Mouse (Mus musculus) NIH3T3 (cell line): ENCODE results near the gene Chst1.

Source experiments
- DNase-seq: peaks from one replicate; pipeline ENCODE4 v3.0.0-alpha.2; 2012; ENCODE audit warnings: low read depth

Gene Chst1

DNA sequence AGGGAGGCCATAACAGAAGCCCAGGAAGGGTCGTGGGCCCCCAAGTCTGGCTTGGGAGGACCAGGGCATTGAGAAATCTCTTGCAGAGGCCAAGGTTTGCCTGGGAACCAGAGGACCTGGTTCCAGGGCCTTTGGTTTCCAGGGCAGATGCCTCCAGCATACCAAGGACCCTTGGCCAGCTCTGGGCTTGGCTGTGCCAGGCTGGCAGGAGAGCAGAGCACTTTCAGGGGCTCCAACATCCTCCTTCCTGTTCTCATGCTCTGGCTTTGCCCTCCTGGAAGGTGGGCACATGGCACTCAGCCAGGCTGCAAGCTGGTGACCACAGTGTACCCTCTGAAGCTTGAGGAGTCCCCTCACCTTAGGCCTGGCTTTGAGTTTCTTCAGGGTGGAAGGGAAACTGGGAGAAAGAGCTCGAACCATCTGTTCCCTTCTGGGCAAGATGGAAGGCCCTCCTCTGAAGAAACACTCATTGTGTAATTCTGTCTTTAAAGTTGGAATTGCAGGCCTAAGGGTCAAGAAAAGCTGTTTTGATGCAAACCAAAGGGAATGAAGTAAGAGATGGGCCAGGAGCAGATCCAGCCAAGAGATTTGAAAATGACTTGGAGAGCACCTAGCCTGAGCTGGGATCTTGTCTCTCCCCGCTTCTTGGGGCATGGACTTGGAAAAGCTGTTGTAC is 10.3 kb downstream of the Chst1 start:
- DNase-seq, result no peak

DNA sequence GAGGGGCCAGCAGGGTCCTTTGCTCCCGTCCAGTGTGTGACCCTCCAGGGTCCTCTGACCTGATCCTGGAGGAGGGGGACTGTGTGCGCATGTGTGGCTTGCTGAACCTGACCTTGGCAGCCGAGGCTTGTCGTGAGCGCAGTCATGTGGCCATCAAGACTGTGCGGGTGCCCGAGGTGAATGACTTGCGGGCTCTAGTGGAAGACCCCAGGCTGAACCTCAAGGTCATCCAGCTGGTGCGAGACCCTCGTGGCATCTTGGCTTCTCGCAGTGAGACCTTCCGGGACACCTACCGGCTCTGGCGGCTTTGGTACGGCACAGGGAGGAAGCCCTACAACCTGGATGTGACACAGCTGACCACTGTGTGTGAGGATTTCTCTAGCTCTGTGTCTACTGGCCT is 14.1 kb downstream of the Chst1 start:
- DNase-seq, result no peak

DNA sequence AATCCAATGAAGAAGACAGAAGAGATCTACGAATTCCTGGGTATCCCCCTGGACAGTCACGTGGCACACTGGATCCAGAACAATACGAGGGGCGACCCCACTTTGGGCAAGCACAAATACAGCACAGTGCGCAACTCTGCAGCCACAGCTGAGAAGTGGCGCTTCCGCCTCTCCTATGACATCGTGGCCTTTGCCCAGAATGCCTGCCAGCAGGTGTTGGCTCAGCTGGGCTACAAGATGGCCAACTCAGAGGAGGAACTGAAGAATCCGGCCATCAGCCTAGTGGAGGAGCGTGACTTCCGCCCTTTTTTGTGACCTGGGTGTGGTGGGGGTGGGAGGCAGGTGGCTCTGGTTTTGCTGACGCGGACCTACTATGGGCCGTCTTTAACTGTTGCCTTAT is 14.6 kb downstream of the Chst1 start:
- no peak for DNase-seq

DNA sequence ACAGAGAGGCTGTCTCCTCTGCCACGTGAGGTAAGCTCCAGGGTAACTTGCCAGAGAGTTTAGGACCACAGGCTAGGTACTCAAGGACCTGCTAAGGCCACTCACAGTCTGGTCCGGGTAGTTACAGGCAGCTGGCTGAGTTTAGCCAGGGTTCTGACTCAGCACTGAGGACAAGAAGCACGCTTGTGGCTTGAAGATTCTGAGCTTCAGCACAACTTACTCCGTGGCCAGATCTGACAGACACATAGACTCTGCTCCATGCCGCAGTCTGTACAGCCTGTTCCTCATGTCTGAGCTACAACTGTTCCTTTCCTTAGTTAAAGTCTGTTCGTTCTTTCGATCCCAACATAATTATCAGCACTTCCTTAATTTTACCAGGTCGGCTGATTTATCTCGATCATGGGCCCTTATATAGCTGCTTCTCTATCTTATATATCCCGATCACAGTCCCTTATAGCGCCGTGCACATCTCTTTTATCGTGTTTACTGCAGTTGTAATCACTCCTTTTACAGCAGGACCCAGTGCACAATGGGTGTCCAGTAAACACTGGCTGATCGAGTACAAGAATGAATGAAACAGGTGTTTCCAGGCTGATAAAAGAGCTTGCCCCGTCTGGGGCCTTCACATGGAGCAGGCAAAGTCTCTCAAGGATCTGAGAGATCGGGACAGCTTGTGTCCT is 17.7 kb downstream of the Chst1 start:
- DNase-seq, result no peak

DNA sequence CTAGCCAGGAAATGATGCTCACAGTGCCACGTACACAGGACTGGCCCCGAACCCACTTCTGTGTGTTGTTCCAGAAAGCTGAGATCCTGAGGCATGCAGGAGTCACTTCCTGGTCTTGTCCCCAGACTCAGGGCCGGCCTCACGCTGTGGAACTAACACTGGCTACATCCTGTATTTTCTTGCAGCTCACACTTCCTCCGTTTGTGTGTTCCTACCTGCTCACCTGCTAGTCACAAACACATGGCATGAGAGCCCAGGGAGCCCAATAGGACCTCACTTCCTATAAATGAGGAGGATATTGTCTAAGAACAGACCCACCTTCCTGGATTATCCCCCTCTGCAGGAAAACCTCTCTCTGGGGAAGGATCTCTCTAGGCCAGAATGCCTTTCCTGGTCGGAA is 18.5 kb downstream of the Chst1 start:
- no peak for DNase-seq

DNA sequence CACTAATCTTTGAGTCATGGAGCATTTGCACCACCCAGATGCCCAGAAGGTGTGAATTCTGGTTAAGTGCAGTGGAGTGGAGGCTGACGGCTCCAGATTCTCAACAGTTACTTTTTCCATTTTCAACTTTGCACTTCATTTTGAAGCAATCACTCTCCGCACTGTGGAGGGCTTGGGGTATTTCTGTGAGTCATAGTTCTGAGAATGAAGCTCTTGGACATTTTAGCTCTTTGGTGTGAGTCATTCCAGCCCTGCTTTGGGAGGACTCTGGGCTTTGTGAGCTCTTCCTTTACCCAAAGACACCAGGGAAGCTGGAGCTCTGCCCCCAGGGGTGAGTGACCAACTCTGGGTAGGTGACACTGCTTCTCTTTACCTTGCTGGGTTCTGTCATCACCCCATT is 28.1 kb downstream of the Chst1 start:
- peak; percentile 80 for DNase-seq

DNA sequence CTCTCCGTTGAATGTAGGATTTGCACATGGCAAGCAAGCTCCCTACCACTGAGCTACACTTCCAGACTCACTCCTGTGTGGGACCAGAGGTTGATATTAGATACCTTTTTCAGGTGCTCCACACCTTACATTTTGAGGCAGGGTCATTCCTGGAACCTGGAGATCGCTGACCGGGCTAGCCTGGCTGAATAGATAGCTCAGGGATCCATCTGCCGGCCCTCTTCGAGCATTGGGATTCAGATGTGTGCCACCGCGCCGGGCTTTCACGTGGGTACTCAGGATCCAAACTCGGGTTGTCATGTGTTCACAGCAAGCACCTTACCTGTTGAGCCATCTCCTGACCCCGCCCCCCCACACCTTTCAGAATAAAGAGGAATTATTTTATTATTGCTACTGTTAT is 31.3 kb downstream of the Chst1 start:
- no peak for DNase-seq

DNA sequence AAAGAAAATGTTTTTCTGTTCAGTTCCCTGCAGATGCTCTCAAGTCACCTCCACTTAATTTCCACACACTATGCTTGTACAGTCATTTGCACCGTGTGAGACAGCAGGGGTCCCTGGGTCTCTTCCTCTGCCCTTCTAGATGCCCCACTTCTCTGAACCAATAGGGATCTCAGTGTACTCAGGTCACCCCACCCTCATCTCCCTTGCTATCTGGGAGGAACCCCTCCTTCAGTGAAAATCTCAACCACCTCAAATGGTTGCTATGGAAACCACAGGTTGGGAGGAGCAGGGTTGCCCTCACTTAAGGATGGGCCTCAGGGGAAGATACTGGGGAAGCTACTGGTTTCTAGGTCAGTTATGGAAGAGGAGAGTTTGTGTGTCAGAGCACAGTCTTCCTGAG is 32.5 kb downstream of the Chst1 start:
- DNase-seq, result no peak

DNA sequence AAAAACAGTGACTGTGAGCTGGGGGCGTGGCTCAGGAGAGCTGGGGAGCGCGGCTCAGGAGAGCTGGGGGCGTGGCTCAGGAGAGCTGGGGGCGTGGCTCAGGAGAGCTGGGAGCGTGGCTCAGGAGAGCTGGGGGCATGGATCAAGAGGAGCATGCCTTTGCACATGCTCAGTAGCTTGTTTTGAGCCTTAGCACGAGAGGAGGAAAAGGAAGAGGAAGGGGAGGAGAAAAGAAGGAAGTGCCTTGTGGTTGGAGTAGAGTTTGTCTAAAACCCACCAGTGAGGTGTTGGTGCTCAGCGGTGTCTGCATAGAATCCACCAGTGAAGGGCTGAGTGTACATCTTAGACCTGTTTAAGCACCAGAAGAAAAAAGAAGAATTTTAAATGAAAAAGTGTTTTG is 41.0 kb downstream of the Chst1 start:
- DNase-seq, result no peak

DNA sequence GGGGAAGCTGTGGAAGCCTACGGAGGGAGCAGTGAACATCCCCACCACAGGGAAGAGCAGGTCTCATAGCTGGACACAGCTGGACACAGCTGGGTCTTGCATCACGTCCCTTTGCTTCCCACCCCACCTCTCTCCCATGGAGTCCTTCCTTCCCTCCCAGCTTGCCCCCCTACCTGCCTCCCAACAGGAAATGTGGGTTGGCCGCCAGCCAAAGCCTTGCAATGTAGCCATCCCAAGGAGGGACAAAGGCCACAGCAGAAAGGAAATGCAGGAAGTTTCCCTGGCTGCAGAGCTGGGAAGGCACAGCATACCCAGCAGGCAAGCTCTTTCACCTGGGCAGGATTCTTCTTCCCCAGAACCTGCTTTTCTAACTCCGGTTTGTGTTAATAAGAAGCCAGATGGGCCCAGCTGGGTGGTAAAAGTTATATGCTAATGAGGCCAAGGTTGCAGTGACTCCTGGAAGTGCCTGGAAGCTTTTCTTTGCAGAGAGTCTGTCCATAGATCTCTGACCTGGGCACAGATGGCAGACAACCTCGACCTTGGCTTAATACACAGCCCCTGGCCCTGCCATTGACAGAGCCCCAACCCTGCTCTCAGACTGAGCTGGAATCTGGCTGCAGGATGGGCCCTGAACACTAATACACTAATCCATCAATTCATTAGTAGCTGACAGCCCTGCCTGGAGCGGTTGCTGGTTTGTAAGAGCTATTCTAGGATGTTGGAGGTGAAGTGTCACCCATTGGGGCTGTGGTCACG is 46.0 kb downstream of the Chst1 start:
- peak; percentile 27 for DNase-seq

DNA sequence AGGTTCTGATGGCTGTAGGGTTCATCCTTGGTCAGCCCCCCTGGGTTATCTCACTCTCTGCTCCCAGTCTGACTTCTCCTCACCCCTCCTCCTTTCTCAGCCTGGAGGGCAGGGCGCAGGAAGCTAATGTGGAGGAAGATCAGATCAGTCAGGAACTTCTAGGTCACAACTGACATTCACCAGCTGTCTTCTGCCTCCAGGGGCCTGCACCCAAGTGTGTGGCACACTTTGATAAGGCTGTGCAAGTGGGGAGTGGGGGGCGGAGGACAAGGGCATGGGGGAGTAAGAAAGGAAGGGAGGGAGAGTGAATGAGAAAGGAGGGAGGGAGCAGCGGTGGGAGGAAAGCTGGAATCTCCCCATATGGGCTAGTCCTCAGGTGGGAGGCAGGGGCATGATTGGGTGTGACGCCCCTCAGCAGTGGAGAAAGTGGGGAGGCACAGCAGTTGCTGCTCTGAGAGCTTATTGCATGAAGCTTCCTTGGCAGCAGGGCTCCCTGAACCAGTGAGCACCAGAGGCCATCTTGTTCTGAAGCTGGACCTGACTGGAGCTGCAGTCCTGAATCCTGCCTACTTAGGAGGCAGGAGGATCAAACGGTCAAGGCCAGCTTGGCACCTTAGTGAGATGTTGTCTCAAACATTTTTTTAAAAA is 49.8 kb downstream of the Chst1 start:
- DNase-seq, result no peak

DNA sequence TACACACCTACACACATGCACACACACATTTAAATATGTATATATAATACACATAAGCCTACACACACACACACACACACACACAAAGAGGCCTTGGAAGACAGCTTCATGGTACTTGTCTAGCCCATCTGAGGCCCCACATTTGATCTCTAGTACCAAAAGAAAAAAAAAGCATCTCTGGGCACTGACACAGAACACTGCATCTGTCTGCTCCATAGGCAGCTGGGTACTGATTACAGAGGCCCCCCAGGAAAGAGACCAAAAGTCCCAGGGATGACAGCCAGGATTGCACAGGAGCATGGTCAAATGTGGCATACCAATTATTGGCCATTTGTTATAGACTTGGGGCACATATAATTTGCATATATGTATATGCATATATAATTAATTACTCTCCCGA is 50.9 kb downstream of the Chst1 start:
- DNase-seq, result no peak

DNA sequence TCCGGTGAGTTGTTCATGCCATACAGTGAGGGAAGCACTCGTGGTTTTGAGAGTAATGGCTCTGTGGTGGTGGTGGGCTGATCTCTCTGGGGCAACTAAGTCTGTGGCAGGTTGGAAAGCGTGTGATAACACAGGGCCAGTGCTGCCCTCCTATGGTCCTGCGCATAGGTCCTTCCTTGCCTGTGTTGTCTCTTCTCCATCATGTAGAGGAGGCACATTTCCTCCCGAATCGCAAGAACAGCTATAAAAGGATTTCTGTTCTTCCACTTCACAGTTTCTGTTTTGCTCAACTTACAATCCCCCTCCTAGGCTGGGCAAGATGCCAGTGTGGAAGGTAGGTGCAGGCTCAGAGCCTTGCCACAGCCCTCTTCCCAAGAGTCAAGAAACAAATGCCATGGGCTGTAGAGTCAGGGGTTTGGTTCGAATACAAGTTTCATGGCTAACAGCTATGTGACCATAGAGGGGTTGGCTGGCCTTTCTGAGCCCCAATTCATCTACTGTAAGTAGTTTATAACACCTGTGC is 51.8 kb downstream of the Chst1 start:
- no peak for DNase-seq

DNA sequence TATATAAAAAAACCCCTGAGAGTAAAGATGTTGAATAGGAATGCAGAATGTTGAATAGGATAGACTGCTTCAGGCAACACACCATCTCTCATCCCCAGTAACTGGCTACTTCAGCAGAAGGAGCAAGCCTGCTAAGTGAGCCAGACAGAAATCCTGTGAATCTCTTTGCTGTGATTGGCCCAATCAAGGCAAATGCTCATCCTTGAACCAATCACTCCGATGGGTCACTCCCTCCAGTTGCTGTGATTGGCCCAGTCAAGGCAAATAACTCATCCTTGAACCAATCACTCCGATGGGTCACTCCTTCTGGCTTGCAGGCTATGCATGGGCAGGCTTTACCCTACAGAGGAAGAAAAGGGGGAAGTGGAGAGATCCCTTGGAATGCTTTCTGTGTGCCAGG is 57.7 kb downstream of the Chst1 start:
- no peak for DNase-seq

DNA sequence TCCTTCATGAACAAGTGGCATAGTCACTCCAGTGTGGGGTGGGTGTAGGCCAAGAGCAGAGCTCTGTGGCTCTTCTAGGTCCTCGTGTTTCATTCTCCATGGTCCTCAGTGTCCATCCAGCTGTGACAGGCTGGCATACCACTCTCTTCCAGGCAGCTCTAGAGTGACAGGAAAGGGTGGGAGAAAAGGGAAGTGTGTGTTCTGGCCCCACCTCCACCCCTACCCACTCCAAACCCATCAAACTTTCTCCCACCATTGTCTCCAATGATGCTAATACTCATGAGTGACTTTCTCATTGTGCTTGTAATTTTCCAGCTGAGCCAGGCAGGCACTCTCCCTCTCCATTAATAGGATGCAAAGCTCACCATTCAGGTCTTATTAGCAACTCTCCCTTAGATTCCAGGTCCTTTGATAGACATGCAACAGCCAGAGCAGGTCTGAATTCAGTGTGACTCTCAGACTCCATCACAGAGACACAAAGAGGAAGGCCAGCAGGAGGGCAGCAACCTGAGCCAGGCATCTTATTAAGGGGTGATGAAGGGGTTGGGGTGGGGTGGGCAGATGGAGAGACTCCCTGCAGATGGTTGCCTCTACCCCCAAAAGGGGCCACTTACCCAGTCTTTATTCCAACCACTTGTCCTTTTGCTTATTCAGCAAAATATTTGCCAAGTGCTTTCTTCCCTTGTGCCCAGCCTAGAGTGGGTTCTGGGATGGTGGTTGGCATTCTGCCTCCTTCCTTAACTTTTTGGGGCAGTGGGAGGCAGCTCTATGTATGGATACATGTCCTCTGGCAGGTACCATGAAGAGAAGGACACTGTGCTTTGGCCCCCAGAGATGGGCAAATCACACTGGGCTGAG is 59.0 kb downstream of the Chst1 start:
- no peak for DNase-seq

DNA sequence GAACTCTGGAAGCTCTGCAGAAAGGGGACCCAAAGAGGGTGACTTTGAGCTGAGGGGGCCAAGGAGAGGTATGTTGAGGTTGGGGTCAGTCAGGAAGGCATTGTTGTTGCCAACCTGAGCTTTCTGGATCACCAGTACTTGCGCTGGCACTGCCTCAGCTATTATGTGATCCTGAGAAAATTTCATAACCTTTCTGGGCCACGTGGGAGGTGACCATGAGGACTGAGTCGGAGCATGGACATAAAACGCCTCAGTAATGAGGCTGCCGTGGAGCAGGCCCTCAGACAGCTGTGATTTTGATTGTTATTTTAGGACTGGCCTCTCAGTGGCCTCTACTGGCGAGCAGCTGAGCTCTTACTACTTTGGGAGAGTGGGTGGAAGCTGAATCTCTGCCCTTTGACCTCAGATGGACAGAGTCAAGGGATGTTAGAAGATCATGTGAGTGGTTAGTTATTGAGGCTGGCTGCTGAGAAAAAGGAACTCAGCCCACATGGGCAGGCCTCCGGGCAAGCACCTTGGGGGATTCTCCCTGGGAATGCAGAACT is 60.1 kb downstream of the Chst1 start:
- DNase-seq, result no peak

DNA sequence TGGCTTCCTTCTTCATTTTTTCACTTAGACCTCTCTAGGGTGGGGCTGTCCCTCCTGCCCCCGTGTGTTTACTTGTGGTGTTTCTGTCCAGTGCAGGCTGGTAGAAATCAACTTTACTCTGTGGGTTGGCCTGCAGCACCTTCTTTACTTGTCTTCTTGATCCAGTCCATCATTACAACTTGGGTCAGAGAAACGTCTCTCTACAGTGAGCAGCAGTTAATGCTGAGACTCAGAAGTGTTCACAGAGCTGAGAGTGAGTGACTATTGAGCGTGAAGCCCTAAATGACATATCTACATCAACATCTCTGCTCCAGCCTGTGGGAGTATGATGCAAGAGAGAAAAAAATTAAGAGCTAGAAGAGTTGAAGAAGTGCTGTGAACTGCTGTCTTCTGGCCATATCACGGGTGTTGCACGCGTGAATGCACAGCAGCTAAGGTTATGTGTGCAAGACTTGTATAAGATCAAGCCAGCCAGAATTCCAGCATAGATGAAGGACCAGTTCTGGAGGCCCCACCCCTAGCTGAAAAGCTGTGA is 63.1 kb downstream of the Chst1 start:
- no peak for DNase-seq
